Mouse (Mus musculus) lung, postnatal 0 days (tissue): Measurements from ENCODE around the gene Zfp597.
A peak's percentile ranks its signal among the peaks of the same experiment; 100 is the strongest.

ENCODE experiments used
- CTCF ChIP-seq: IDR thresholded peaks from 2 replicates; pipeline ENCODE4 v1.5.1; 2016; ENCODE audit warnings: antibody characterized with exemption, mild to moderate bottlenecking
- EP300 ChIP-seq: IDR thresholded peaks from 2 replicates; pipeline ENCODE4 v1.6.1; 2016; ENCODE audit warnings: antibody characterized with exemption, mild to moderate bottlenecking, control low read depth

GRCm38 (mm10) chr16:3895173-3895792, 10.9 kb upstream of the Zfp597 start:
- peak; percentile 89 for TF ChIP-seq EP300
- TF ChIP-seq CTCF = no peak
